Mouse (Mus musculus) hindbrain, embryonic 16.5 days (tissue): ENCODE measurements around the gene Rab42. TPM values are rescaled to one million over a fixed set of nuclear protein-coding genes. Genes with fewer than 3 reads are reported as not detected.

ENCODE experiments used
- ATAC-seq: fragments of 200-750 bp; cut with Nextera tagmentation; 2 replicates; pipeline ENCODE4 v1.8.0; 2017; ENCODE audit warnings: moderate TSS enrichment, moderate library complexity
- H3K27ac ChIP-seq: fragments of 300-500 bp; sonication (generic); 2 replicates; pipeline ENCODE4 v1.5.1; 2014; ENCODE audit warnings: low read depth, mild to moderate bottlenecking, control low read depth, low read length, moderate library complexity
- H3K27me3 ChIP-seq: fragments of 300-500 bp; sonication (generic); replicated peaks from 2 replicates; pipeline ENCODE4 v1.6.1; 2014; ENCODE audit warnings: low read length; ENCODE audit not compliant: control insufficient read depth, insufficient read depth
- H3K36me3 ChIP-seq: fragments of 300-500 bp; sonication (generic); 2 replicates; pipeline ENCODE4 v1.6.1; 2014; ENCODE audit warnings: mild to moderate bottlenecking, low read length, moderate library complexity, mixed read lengths; ENCODE audit not compliant: control insufficient read depth, insufficient read depth
- H3K4me1 ChIP-seq: fragments of 300-500 bp; sonication (generic); 2 replicates; pipeline ENCODE4 v1.6.1; 2014; ENCODE audit warnings: low read depth, low read length; ENCODE audit not compliant: control insufficient read depth, insufficient read depth
- H3K4me2 ChIP-seq: fragments of 300-500 bp; sonication (generic); 2 replicates; pipeline ENCODE4 v1.6.1; 2014; ENCODE audit warnings: mild to moderate bottlenecking, low read length, control low read depth, moderate library complexity
- H3K4me3 ChIP-seq: fragments of 300-500 bp; sonication (generic); 2 replicates; pipeline ENCODE4 v1.5.1; 2014; ENCODE audit warnings: mild to moderate bottlenecking, low read length, control low read depth, moderate library complexity
- H3K9ac ChIP-seq: fragments of 300-500 bp; sonication (generic); 2 replicates; pipeline ENCODE4 v1.6.1; 2014; ENCODE audit warnings: low read depth, mild to moderate bottlenecking, control low read depth, low read length, moderate library complexity
- H3K9me3 ChIP-seq: fragments of 300-500 bp; sonication (generic); 2 replicates; pipeline ENCODE4 v1.6.1; 2014; ENCODE audit warnings: mild to moderate bottlenecking, low read length, moderate library complexity; ENCODE audit not compliant: control insufficient read depth
- WGBS: fragments of 180-500 bp; shearing (Covaris S2); extraction: QIAGEN DNeasy Blood & Tissue Kit; methylation state at CpG from one replicate; pipeline ENCODE4 v1.1.7; 2014; 5-methylcytosine and 5-hydroxymethylcytosine counted together
- polyA plus RNA-seq: library from polyadenylated mRNA; unstranded; fragments of >200 nt; fragmentation: Nextera tagmentation; extraction: Ambion mirVana; gene quantifications from 2 replicates; pipeline ENCODE4 v1.2.1, GENCODE M21; 2015

The Rab42 gene
- polyA plus RNA-seq, 1 experiment from 2014 or later, result 4.8 TPM

DNA sequence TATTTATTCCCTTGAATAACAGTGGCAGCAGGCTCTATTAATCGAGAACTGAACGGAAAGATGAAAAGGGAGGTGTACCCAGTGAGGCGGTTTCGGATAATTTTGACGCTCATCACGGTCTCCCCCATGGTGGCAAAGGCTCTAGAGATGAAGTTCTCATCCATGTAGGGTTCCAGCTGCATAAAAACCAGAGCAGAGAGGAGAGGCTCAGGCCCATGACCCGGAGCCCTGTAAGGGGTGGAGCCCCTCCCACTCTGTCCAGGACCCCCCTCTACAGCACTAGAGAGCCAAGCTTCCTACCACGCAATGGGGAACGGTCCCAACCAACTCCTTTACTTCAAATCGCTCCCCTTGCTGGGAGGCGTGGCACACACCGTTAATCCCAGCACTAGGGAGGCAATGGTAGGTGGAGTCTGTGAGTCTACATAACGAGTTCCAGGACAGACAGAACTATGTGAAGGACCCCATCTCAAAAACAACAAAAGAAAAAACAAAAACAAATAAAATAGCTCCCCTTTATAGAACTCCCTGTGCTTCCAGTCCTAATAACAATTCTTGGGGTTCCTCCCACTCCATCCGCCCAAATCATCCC, 25.3 kb upstream of the Rab42 start:
- ATAC-seq, result 0 out of 2 replicates have a peak, but pooled peaks have one; percentile 16
- Histone ChIP-seq H3K9me3 (no peaks in the 10 kb centered on the region), H3K9ac (peak overlapping the region; percentile 96), H3K27ac (peak overlapping the region; percentile 86; the same call in 1 of the 2 replicates), H3K4me3 (peak overlapping the region; percentile 88), H3K4me1 (peaks cover 16% of the 10 kb centered on the region), H3K4me2 (peak overlapping the region; percentile 82), H3K36me3 (peaks cover 12% of the 10 kb centered on the region), H3K27me3 (no peaks in the 10 kb centered on the region)
- 48% methylated on average over 14 of the region's 14 CpGs for WGBS

DNA sequence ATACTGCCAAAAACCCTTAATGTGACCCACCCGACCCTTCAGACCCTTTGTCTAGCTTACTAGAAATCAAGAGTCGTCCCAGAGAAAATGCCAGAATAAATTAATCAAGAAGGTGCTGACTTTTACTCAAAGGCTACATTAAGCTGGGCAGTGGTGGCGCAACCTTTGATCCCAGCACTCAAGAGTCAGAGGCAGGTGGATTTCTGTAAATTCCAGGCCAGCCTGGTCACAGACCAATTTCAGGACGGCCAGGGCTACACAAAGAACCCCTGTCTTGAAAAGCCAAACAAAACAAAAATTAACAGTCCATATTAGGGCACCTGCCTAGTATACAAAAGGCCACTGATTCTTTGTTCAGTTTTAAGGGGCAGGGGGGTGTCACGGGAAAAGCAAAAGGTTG, 23.3 kb upstream of the Rab42 start:
- Histone ChIP-seq H3K27ac (no peak overlapping the region), H3K9ac (no peak overlapping the region), H3K4me2 (no peak overlapping the region), H3K27me3 (no peaks in the 10 kb centered on the region), H3K9me3 (no peaks in the 10 kb centered on the region), H3K4me3 (no peak overlapping the region), H3K36me3 (peaks cover 14% of the 10 kb centered on the region), H3K4me1 (peaks cover 16% of the 10 kb centered on the region)
- ATAC-seq, result no peak
- 78% methylated on average over 5 of the region's 5 CpGs for WGBS

DNA sequence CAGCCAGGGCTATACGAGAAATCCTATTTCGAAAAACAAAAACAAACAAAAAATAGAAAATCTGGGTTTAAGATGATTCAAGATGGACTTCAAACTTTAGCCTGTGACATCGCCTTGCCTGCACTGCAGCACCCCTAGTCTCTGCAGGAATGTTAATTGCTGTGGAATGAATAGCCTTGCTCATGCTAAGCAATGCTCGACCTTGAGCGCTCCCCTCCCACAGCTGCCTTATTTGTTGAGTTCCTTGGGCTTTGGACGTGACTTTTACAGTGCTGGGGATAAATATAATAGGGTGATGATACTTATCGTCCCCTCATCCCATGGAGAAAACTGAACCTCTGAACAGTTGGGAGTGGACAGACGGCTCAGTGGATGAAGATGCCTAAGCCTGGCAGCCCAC, 12.5 kb upstream of the Rab42 start:
- Histone ChIP-seq H3K4me2 (no peak overlapping the region), H3K36me3 (peaks cover 52% of the 10 kb centered on the region), H3K9ac (no peak overlapping the region), H3K4me3 (no peak overlapping the region), H3K27me3 (no peaks in the 10 kb centered on the region), H3K9me3 (no peaks in the 10 kb centered on the region), H3K4me1 (no peaks in the 10 kb centered on the region), H3K27ac (no peak overlapping the region)
- 87% methylated on average over 8 of the region's 8 CpGs for WGBS
- ATAC-seq, result no peak

DNA sequence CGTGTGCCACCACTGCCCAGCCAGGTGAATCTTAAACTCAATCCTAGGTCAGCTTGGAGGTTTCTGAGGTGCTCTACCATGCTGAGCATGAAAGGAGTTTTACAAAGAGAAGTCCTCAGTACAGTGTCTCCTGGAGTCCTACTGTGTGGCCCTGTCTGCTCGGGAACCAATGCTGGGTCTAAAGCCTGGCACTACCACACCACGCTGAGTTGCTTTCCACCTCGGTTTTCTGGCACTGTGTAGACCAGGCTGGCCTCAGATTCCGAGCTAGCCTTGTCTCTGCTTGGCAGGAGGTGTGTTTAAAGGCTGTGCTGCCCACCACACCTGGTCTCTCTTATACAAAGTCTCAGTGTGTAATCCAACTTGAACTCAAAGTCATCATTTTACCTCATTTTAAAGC, 9.4 kb upstream of the Rab42 start:
- H3K36me3 ChIP-seq, result peaks cover 44% of the 10 kb centered on the region
- no peak overlapping the region for H3K9ac ChIP-seq
- H3K4me3 ChIP-seq, result no peak overlapping the region
- H3K9me3 ChIP-seq, result no peaks in the 10 kb centered on the region
- H3K4me1 ChIP-seq, result peaks cover 10% of the 10 kb centered on the region
- no peak overlapping the region for H3K27ac ChIP-seq
- no peak overlapping the region for H3K4me2 ChIP-seq
- WGBS, result 83% methylated on average over 5 of the region's 5 CpGs
- no peak for ATAC-seq
- H3K27me3 ChIP-seq, result no peaks in the 10 kb centered on the region

GRCm38 (mm10) chr4:132311801-132312200, 8.6 kb upstream of the Rab42 start:
- H3K9ac ChIP-seq, result no peak overlapping the region
- ATAC-seq, result no peak
- H3K4me1 ChIP-seq, result peaks cover 10% of the 10 kb centered on the region
- no peaks in the 10 kb centered on the region for H3K27me3 ChIP-seq
- peaks cover 41% of the 10 kb centered on the region for H3K36me3 ChIP-seq
- 57% methylated on average over 3 of the region's 3 CpGs for WGBS
- H3K9me3 ChIP-seq, result no peaks in the 10 kb centered on the region
- no peak overlapping the region for H3K4me3 ChIP-seq
- no peak overlapping the region for H3K4me2 ChIP-seq
- no peak overlapping the region for H3K27ac ChIP-seq

- ATAC-seq, result no peak
- Histone ChIP-seq H3K27ac (no peak overlapping the region), H3K27me3 (no peaks in the 10 kb centered on the region), H3K4me3 (no peak overlapping the region), H3K9me3 (no peaks in the 10 kb centered on the region), H3K4me1 (peaks cover 10% of the 10 kb centered on the region), H3K4me2 (no peak overlapping the region), H3K36me3 (peaks cover 35% of the 10 kb centered on the region), H3K9ac (no peak overlapping the region)
- WGBS, result 40% methylated on average over 1 of the region's 1 CpGs
Observed at GRCm38 (mm10) chr4:132311209-132311608, 8.0 kb upstream of the Rab42 start.

- Histone ChIP-seq H3K4me2 (peak overlapping the region; percentile 82), H3K4me1 (peaks cover 10% of the 10 kb centered on the region), H3K27ac (peak overlapping the region; percentile 94), H3K9ac (peak overlapping the region; percentile 94), H3K4me3 (peak overlapping the region; percentile 74), H3K27me3 (no peaks in the 10 kb centered on the region), H3K36me3 (peaks cover 35% of the 10 kb centered on the region), H3K9me3 (no peaks in the 10 kb centered on the region)
- WGBS, result 33% methylated on average over 10 of the region's 10 CpGs
- 0 out of 2 replicates have a peak, but pooled peaks have one; percentile 19 for ATAC-seq
Observed at GRCm38 (mm10) chr4:132309849-132310472, 6.8 kb upstream of the Rab42 start.

DNA sequence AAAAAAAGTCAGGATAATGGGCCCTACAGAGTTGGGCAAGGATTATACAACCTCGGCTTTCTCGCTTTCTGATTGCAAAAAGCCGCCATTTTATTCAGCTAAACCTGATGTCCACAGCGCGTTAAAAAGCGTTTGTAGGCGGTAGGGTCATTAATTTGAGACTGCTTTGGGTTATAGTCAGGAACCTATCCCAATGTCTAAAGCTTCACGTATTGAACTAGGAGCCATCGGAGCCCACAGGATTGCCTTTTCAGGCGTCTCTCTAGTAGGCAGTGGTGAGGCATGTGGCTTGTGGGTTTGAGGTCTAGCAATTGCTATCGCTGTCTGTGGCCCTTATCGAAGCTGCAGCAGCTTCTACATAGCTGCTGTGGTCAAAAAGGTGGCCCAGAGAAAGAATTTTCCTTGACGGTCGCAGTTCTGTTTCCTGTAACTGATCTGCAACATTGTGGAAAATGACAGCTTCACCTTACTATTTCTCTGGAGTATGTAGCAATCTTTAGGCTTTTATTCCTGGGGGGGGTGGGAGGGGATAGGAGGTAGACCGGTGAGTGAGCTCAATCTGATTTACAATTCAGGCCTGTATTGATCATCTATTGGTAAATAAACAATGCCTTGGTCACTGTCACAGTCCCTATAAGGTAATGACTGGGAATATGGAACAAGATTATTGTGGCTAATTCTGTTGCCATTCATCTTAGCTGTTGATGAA, 6.1 kb upstream of the Rab42 start:
- Histone ChIP-seq H3K27ac (peak overlapping the region; percentile 94), H3K4me2 (peak overlapping the region; percentile 82), H3K4me3 (peak overlapping the region; percentile 74), H3K4me1 (peaks cover 10% of the 10 kb centered on the region), H3K27me3 (no peaks in the 10 kb centered on the region), H3K36me3 (peaks cover 34% of the 10 kb centered on the region), H3K9me3 (no peaks in the 10 kb centered on the region), H3K9ac (peak overlapping the region; percentile 94)
- no peak for ATAC-seq
- WGBS, result 0% methylated on average over 15 of the region's 15 CpGs

- peaks cover 10% of the 10 kb centered on the region for H3K4me1 ChIP-seq
- peaks cover 28% of the 10 kb centered on the region for H3K36me3 ChIP-seq
- peak; percentile 93 for ATAC-seq
- peak overlapping the region; percentile 94 for H3K27ac ChIP-seq
- 1% methylated on average over 41 of the region's 41 CpGs for WGBS
- no peaks in the 10 kb centered on the region for H3K27me3 ChIP-seq
- H3K9ac ChIP-seq, result peak overlapping the region; percentile 94
- H3K4me3 ChIP-seq, result peak overlapping the region; percentile 74
- H3K4me2 ChIP-seq, result peak overlapping the region; percentile 82
- H3K9me3 ChIP-seq, result no peaks in the 10 kb centered on the region
Observed at GRCm38 (mm10) chr4:132308437-132309139, 5.4 kb upstream of the Rab42 start.
